In the genomic region with DNA sequence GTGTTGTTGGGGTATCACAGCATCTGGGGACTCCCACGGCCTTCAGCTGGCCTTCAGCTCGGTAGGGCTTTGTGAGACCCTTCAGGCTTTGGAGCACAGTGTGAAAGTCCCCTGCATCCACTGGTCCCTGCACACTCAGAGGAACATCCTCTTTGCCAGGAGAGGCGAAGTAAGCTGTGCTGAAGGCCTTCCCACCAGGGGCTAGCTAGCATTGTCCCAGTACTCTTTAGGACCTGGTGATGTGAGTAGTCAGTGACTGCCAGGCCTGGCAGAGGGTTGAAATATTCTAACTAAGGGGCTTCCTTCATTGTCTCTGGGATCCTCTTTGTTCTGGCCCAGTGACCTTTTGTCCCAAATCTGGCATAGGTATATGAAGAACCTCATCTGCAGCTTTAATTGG, we compare ENCODE assay signal across 10 mouse cellular contexts. TPM values are rescaled to one million over a fixed set of nuclear protein-coding genes. Genes with fewer than 3 reads are reported as not detected.
A peak's percentile ranks its signal among the peaks of the same experiment; 100 is the strongest.
DNase-seq lines count a peak whose midpoint lies in the region; ATAC-seq and TF ChIP-seq lines count a peak whose summit lies in the region.
"Had no signal": no experiment of that assay in that cellular context is flagged by ENCODE, and none has a peak within 500 bp of the region (broad histone marks: within the 10 kb centered on the region; RNA-seq: fewer than 3 reads in every experiment).

No protein-coding gene starts in this region.

- H3K9ac ChIP-seq in heart, postnatal 0 days (replicated peaks; ENCODE audit: low read depth, low read length): no peak overlapping the region
- 0 out of 2 replicates have a peak overlapping the region, but pooled peaks have one; percentile 29 for H3K9ac ChIP-seq in forebrain, embryonic 12.5 days
- H3K9ac ChIP-seq in limb, embryonic 12.5 days (replicated peaks): no peak overlapping the region

- peak; percentile 41; the same call in 1 of the 2 replicates for ATAC-seq in heart, postnatal 0 days (ENCODE audit: insufficient read depth, low read depth)
- ATAC-seq in forebrain, embryonic 12.5 days (ENCODE audit: low FRiP score): no peak
- ATAC-seq in limb, embryonic 12.5 days (ENCODE audit: insufficient number of reproducible peaks, insufficient read depth, low FRiP score, low TSS enrichment, low read depth): no peak

- 66% methylated on average over 3 of the region's 3 CpGs for WGBS in heart, postnatal 0 days
- 38% methylated on average over 3 of the region's 3 CpGs for WGBS in forebrain, embryonic 12.5 days
- 74% methylated on average over 3 of the region's 3 CpGs for WGBS in limb, embryonic 12.5 days

- H3K4me1 ChIP-seq in heart, postnatal 0 days (ENCODE audit: control insufficient read depth, insufficient read depth): 0 out of 2 replicates have a peak, but pooled peaks cover under 1% of the 10 kb centered on the region
- peaks cover 21% of the 10 kb centered on the region for H3K4me1 ChIP-seq in forebrain, embryonic 12.5 days
- peaks cover 4% of the 10 kb centered on the region; the same call in 1 of the 2 replicates for H3K4me1 ChIP-seq in limb, embryonic 12.5 days (replicated peaks)

- no peak for TF ChIP-seq CTCF in heart, postnatal 0 days (IDR thresholded peaks at IDR 0.05; ENCODE audit: low read depth)
- TF ChIP-seq CTCF in brain, embryonic 14.5 days (IDR thresholded peaks at IDR 0.05; ENCODE audit: borderline replicate concordance, extremely low read depth, insufficient read depth, insufficient read length): no peak

- H3K9me3 ChIP-seq in heart, postnatal 0 days (replicated peaks; ENCODE audit: control insufficient read depth, low read length): no peaks in the 10 kb centered on the region
- no peaks in the 10 kb centered on the region for H3K9me3 ChIP-seq in forebrain, embryonic 12.5 days
- H3K9me3 ChIP-seq in limb, embryonic 12.5 days: no peaks in the 10 kb centered on the region

- peak overlapping the region; percentile 75 for H3K27ac ChIP-seq in heart, postnatal 0 days (ENCODE audit: low read depth)
- peak overlapping the region; percentile 84; the same call in 1 of the 2 replicates for H3K27ac ChIP-seq in forebrain, embryonic 12.5 days
- H3K27ac ChIP-seq in limb, embryonic 12.5 days: peak overlapping the region; percentile 62; the same call in 1 of the 2 replicates

- no peak for TF ChIP-seq POLR2A in brain, embryonic 14.5 days (IDR thresholded peaks at IDR 0.05; ENCODE audit: borderline replicate concordance, extremely low read depth, insufficient read depth, insufficient read length, poor library complexity, severe bottlenecking)

- TF ChIP-seq EP300 in heart, postnatal 0 days (IDR thresholded peaks at IDR 0.05; ENCODE audit: low read depth): no peak

- no peaks in the 10 kb centered on the region for H3K27me3 ChIP-seq in heart, postnatal 0 days (ENCODE audit: control insufficient read depth, insufficient read depth, low read length)
- 0 out of 2 replicates have a peak, but pooled peaks cover 4% of the 10 kb centered on the region for H3K27me3 ChIP-seq in forebrain, embryonic 12.5 days
- H3K27me3 ChIP-seq in limb, embryonic 12.5 days: no peaks in the 10 kb centered on the region

- H3K36me3 ChIP-seq in heart, postnatal 0 days (replicated peaks; ENCODE audit: control insufficient read depth, insufficient read depth, low read length): no peaks in the 10 kb centered on the region
- no peaks in the 10 kb centered on the region for H3K36me3 ChIP-seq in forebrain, embryonic 12.5 days (replicated peaks)
- H3K36me3 ChIP-seq in limb, embryonic 12.5 days: no peaks in the 10 kb centered on the region

- no peak overlapping the region for H3K4me2 ChIP-seq in heart, postnatal 0 days (ENCODE audit: low read depth, low read length)
- H3K4me2 ChIP-seq in forebrain, embryonic 12.5 days: peak overlapping the region; percentile 10; the same call in 1 of the 2 replicates
- no peak overlapping the region for H3K4me2 ChIP-seq in limb, embryonic 12.5 days

- no peak for DNase-seq in heart, postnatal 0 days (ENCODE audit: low spot score)
- no peak for DNase-seq in heart, postnatal 4 days
- DNase-seq in brain, embryonic 14.5 days (ENCODE audit: low read depth): peak; percentile 25
- no peak for DNase-seq in right cerebral cortex, adult 18-20 months
- no peak for DNase-seq in adrenal gland, adult 2 months
- DNase-seq in thymus, postnatal 25 days: no peak
- DNase-seq: cerebellum, adult 18-20 months had no signal

- H3K4me3 ChIP-seq in heart, postnatal 0 days (ENCODE audit: low read depth, low read length): no peak overlapping the region
- no peak overlapping the region for H3K4me3 ChIP-seq in forebrain, embryonic 12.5 days (replicated peaks)
- no peak overlapping the region for H3K4me3 ChIP-seq in limb, embryonic 12.5 days (replicated peaks)
- H3K4me3 ChIP-seq: erythroblast, embryonic 14.5 days had no signal

RNA-seq across cellular contexts. Expression of gene Pecam1, which starts 13.8 kb away (rescaled TPM):
- 126 and 153 TPM in 2 replicates for total RNA-seq in heart, postnatal 0 days (2014; rRNA removed; ENCODE audit: low replicate concordance)
- polyA plus RNA-seq in heart, postnatal 0 days (2015; fragmentation: Nextera tagmentation; extraction: Ambion mirVana): 59.4 and 63.2 TPM in 2 replicates
- 100 to 1,000 TPM; 183 TPM for total RNA-seq in heart, postnatal 4 days (2021)
- polyA plus RNA-seq in brain, embryonic 14.5 days (2012; rRNA removed): 15.7 and 24.8 TPM in 2 replicates
- 14.8 and 15.5 TPM in 2 replicates for polyA plus RNA-seq in forebrain, embryonic 12.5 days (2016; fragmentation: Nextera tagmentation; extraction: Ambion mirVana)
- polyA plus RNA-seq in limb, embryonic 12.5 days (2016; fragmentation: Nextera tagmentation; extraction: Ambion mirVana): 23.6 and 27.0 TPM in 2 replicates
- total RNA-seq in adrenal gland, adult 2 months (2021): 10 to 100 TPM; 64.0 to 94.8 TPM
- polyA plus RNA-seq in adrenal gland, adult 2 months (2012; rRNA removed): 15.5 and 17.5 TPM in 2 replicates
- polyA plus RNA-seq: erythroblast, embryonic 14.5 days had no signal

RNA-seq across cellular contexts. Expression of gene Milr1, which starts 14.4 kb away (rescaled TPM):
- 0.15 TPM in 1 of 2 replicates, not detected in the other for total RNA-seq in heart, postnatal 0 days (2014; rRNA removed; ENCODE audit: low replicate concordance)
- polyA plus RNA-seq in heart, postnatal 0 days (2015; fragmentation: Nextera tagmentation; extraction: Ambion mirVana): 0.58 and 0.83 TPM in 2 replicates
- total RNA-seq in heart, postnatal 4 days (2021): under 1 TPM; 0.55 to 0.86 TPM
- 0.36 and 0.38 TPM in 2 replicates for polyA plus RNA-seq in brain, embryonic 14.5 days (2012; rRNA removed)
- 0.91 and 0.95 TPM in 2 replicates for polyA plus RNA-seq in forebrain, embryonic 12.5 days (2016; fragmentation: Nextera tagmentation; extraction: Ambion mirVana)
- polyA plus RNA-seq in limb, embryonic 12.5 days (2016; fragmentation: Nextera tagmentation; extraction: Ambion mirVana): 0.66 and 1.0 TPM in 2 replicates
- total RNA-seq in adrenal gland, adult 2 months (2021): 1 to 10 TPM in 1 of 2 experiments, under 1 TPM in 1; 0.81 to 2.6 TPM
- not detected in 2 replicates for polyA plus RNA-seq in adrenal gland, adult 2 months (2012; rRNA removed)
- polyA plus RNA-seq: erythroblast, embryonic 14.5 days had no signal

RNA-seq across cellular contexts. Expression of gene Polg2, which starts 42.7 kb away (rescaled TPM):
- total RNA-seq in heart, postnatal 0 days (2014; rRNA removed; ENCODE audit: low replicate concordance): 1.1 and 6.3 TPM in 2 replicates
- 6.5 and 7.2 TPM in 2 replicates for polyA plus RNA-seq in heart, postnatal 0 days (2015; fragmentation: Nextera tagmentation; extraction: Ambion mirVana)
- total RNA-seq in heart, postnatal 4 days (2021): 1 to 10 TPM; 3.1 to 3.4 TPM
- 9.0 and 10.3 TPM in 2 replicates for polyA plus RNA-seq in brain, embryonic 14.5 days (2012; rRNA removed)
- polyA plus RNA-seq in forebrain, embryonic 12.5 days (2016; fragmentation: Nextera tagmentation; extraction: Ambion mirVana): 10.3 and 10.4 TPM in 2 replicates
- 14.8 and 15.0 TPM in 2 replicates for polyA plus RNA-seq in limb, embryonic 12.5 days (2016; fragmentation: Nextera tagmentation; extraction: Ambion mirVana)
- total RNA-seq in adrenal gland, adult 2 months (2021): 1 to 10 TPM; 3.3 to 6.2 TPM
- 6.0 and 8.1 TPM in 2 replicates for polyA plus RNA-seq in adrenal gland, adult 2 months (2012; rRNA removed)

RNA-seq across cellular contexts. Expression of gene Ddx5, which starts 52.4 kb away (rescaled TPM):
- 267 and 282 TPM in 2 replicates for total RNA-seq in heart, postnatal 0 days (2014; rRNA removed; ENCODE audit: low replicate concordance)
- 165 and 173 TPM in 2 replicates for polyA plus RNA-seq in heart, postnatal 0 days (2015; fragmentation: Nextera tagmentation; extraction: Ambion mirVana)
- 100 to 1,000 TPM; 561 to 583 TPM for total RNA-seq in heart, postnatal 4 days (2021)
- polyA plus RNA-seq in brain, embryonic 14.5 days (2012; rRNA removed): 597 and 653 TPM in 2 replicates
- 507 and 536 TPM in 2 replicates for polyA plus RNA-seq in forebrain, embryonic 12.5 days (2016; fragmentation: Nextera tagmentation; extraction: Ambion mirVana)
- polyA plus RNA-seq in limb, embryonic 12.5 days (2016; fragmentation: Nextera tagmentation; extraction: Ambion mirVana): 420 and 426 TPM in 2 replicates
- total RNA-seq in adrenal gland, adult 2 months (2021): 1,000 to 10,000 TPM in 1 of 2 experiments, 100 to 1,000 TPM in 1; 763 to 1,110 TPM
- 2,814 and 2,984 TPM in 2 replicates for polyA plus RNA-seq in adrenal gland, adult 2 months (2012; rRNA removed)

RNA-seq across cellular contexts. Expression of gene Cep95, which starts 52.4 kb away (rescaled TPM):
- total RNA-seq in heart, postnatal 0 days (2014; rRNA removed; ENCODE audit: low replicate concordance): 3.6 and 4.8 TPM in 2 replicates
- polyA plus RNA-seq in heart, postnatal 0 days (2015; fragmentation: Nextera tagmentation; extraction: Ambion mirVana): 8.2 and 9.2 TPM in 2 replicates
- 1 to 10 TPM; 6.8 to 9.3 TPM for total RNA-seq in heart, postnatal 4 days (2021)
- polyA plus RNA-seq in brain, embryonic 14.5 days (2012; rRNA removed): 20.3 and 22.3 TPM in 2 replicates
- 25.4 and 27.0 TPM in 2 replicates for polyA plus RNA-seq in forebrain, embryonic 12.5 days (2016; fragmentation: Nextera tagmentation; extraction: Ambion mirVana)
- polyA plus RNA-seq in limb, embryonic 12.5 days (2016; fragmentation: Nextera tagmentation; extraction: Ambion mirVana): 27.3 and 30.4 TPM in 2 replicates
- total RNA-seq in adrenal gland, adult 2 months (2021): 10 to 100 TPM in 1 of 2 experiments, 1 to 10 TPM in 1; 7.1 to 12.5 TPM
- 0.73 and 0.92 TPM in 2 replicates for polyA plus RNA-seq in adrenal gland, adult 2 months (2012; rRNA removed)
